Mouse (Mus musculus) thymus, postnatal 0 days (tissue): ENCODE results near the gene Cdh23. TPM values are rescaled to one million over a fixed set of nuclear protein-coding genes. Genes with fewer than 3 reads are reported as not detected.

ENCODE experiments used
- DNase-seq: peaks from one replicate; pipeline ENCODE4 v3.0.0-alpha.2; 2015; ENCODE audit warnings: low spot score
- polyA plus RNA-seq: library from polyadenylated mRNA; unstranded; fragments of >200 nt; fragmentation: Nextera tagmentation; extraction: Ambion mirVana; gene quantifications from 2 replicates; pipeline ENCODE4 v1.2.1, GENCODE M21; 2015

The Cdh23 gene
- polyA plus RNA-seq, 1 experiment from 2014 or later = 3.1 TPM

- no peak for DNase-seq
Measured at GRCm38 (mm10) chr10:60577920-60578737, 118.2 kb downstream of the Cdh23 start.

- no peak for DNase-seq
Measured at GRCm38 (mm10) chr10:60577125-60577919, 119.0 kb downstream of the Cdh23 start.

- DNase-seq = no peak
Measured at GRCm38 (mm10) chr10:60574851-60575250, 121.4 kb downstream of the Cdh23 start.

GRCm38 (mm10) chr10:60571491-60571890, 124.8 kb downstream of the Cdh23 start:
- DNase-seq = no peak

- peak; percentile 80 for DNase-seq
Measured at GRCm38 (mm10) chr10:60566369-60567037, 129.8 kb downstream of the Cdh23 start.

- no peak for DNase-seq
Measured at GRCm38 (mm10) chr10:60564136-60564535, 132.2 kb downstream of the Cdh23 start.

GRCm38 (mm10) chr10:60562946-60563345, 133.3 kb downstream of the Cdh23 start:
- no peak for DNase-seq

GRCm38 (mm10) chr10:60558491-60558927, 137.8 kb downstream of the Cdh23 start:
- DNase-seq = no peak

- DNase-seq = no peak
Measured at GRCm38 (mm10) chr10:60552951-60553635, 143.2 kb downstream of the Cdh23 start.

- DNase-seq = no peak
Measured at GRCm38 (mm10) chr10:60539164-60539914, 157.0 kb downstream of the Cdh23 start.

- DNase-seq = peak; percentile 65
Measured at GRCm38 (mm10) chr10:60536098-60536811, 160.0 kb downstream of the Cdh23 start.

- DNase-seq = no peak
Measured at GRCm38 (mm10) chr10:60532502-60532901, 163.8 kb downstream of the Cdh23 start.

- DNase-seq = peak; percentile 85
Measured at GRCm38 (mm10) chr10:60531349-60531748, 164.9 kb downstream of the Cdh23 start.

- DNase-seq = no peak
Measured at GRCm38 (mm10) chr10:60530633-60531032, 165.7 kb downstream of the Cdh23 start.

GRCm38 (mm10) chr10:60527949-60528348, 168.3 kb downstream of the Cdh23 start:
- DNase-seq = no peak

- no peak for DNase-seq
Measured at GRCm38 (mm10) chr10:60525081-60525480, 171.2 kb downstream of the Cdh23 start.

- DNase-seq = no peak
Measured at GRCm38 (mm10) chr10:60516286-60516685, 180.0 kb downstream of the Cdh23 start.

GRCm38 (mm10) chr10:60498538-60498937, 197.8 kb downstream of the Cdh23 start:
- DNase-seq = no peak

- DNase-seq = no peak
Measured at GRCm38 (mm10) chr10:60495070-60495469, 201.2 kb downstream of the Cdh23 start.

GRCm38 (mm10) chr10:60491538-60491937, 204.8 kb downstream of the Cdh23 start:
- DNase-seq = no peak
